Mouse (Mus musculus) gastrocnemius, postnatal 25 days (tissue): ENCODE results near the gene Ush2a. TPM values are rescaled to one million over a fixed set of nuclear protein-coding genes. Genes with fewer than 3 reads are reported as not detected.
A peak's percentile ranks its signal among the peaks of the same experiment; 100 is the strongest.

Experiments
- DNase-seq: peaks from one replicate; pipeline ENCODE4 v3.0.0; 2022
- total RNA-seq, 2 experiments: library from RNA; stranded (reverse); gene quantifications; 1 replicate in 1 of 2; 2 replicates in 1 of 2; pipeline ENCODE4 v1.2.3; 2021

The Ush2a gene
- total RNA-seq, 2 experiments from 2014 or later = not detected

DNA sequence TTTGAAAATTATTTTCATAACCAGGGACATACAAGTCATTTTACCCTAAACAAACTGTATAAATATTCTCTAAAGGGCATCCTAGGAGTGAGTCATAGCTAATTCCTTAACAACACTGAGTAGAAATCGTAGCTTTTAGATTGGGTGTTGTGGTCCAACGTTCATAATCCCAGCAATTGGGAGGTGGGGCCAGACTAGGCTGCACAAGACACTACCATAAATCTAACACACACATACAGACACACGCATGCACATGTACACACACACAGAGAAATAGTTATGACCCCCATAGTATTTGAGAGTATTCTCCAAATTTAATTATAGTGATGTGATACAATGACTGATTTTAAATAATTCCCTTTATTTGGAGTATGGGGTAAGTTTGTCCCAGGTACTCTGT lies 125.5 kb downstream of the Ush2a start:
- no peak for DNase-seq

DNA sequence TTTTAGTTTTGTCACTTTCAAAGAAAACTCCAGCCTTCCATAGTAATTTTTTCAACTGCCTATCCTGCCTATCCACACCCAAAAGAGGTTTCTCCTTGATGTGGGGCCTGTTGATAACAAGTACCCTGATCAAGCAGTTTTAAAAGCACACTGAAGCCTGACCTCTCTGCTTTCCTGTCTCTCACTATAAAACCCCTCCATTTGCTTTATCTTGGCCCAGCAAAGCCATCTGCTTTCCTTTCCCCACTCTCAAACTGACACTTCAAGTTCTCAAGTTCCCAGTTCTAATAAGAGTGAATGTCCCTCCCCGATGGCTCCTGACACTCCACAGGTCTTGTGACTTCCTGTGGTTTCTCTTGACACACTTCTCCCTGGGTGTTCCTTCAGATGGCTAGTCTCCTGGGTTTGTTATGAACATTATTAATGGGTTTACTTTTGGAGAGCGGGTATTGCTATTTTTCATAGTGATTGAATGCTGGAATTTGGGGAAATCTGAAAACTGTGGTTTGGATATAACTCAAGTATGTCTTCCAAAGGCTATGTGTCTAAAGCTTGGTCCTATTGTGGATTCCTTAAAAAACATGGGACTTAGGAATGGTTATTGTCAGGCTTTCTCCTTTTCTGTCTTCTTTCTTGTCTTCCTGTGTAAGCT lies 126.1 kb downstream of the Ush2a start:
- no peak for DNase-seq

DNA sequence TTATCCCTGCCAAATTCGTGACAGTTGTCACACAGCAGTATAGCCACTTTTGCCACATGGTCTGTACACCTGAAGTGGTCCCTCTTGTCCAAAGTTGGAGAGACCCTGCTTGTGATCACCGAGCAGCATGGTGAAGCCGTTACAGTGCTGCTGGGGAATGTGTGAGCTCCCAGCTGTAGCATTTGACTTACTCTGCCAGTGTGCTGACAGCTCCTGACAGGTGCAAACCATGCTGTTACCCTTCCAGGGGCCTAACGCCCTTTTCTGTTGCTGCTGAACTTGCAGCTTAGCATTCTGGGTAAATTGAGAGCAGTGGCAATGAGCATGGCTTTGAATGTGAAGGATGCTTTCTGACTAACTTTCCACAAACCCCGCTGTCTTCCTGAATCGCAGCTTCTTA lies 128.3 kb downstream of the Ush2a start:
- no peak for DNase-seq

DNA sequence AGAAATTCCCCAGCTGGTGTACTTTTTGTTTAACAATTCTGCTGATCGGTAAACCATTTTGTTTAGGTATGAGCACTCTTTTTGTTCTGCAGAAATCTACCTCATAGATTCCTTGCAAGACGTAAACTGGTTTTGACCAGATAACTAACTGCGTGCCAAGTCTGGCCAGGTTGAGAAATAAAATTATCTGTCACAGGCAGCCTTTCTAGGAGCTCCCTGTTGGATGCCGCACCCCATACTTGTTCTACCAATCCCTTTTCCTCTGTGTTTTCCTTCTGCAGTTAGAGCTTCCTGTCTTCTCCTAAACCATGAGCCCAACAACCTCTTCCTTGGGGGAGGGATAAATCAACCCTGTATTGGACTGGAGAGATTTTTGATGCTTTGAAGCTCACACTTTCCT lies 145.4 kb downstream of the Ush2a start:
- DNase-seq = no peak

DNA sequence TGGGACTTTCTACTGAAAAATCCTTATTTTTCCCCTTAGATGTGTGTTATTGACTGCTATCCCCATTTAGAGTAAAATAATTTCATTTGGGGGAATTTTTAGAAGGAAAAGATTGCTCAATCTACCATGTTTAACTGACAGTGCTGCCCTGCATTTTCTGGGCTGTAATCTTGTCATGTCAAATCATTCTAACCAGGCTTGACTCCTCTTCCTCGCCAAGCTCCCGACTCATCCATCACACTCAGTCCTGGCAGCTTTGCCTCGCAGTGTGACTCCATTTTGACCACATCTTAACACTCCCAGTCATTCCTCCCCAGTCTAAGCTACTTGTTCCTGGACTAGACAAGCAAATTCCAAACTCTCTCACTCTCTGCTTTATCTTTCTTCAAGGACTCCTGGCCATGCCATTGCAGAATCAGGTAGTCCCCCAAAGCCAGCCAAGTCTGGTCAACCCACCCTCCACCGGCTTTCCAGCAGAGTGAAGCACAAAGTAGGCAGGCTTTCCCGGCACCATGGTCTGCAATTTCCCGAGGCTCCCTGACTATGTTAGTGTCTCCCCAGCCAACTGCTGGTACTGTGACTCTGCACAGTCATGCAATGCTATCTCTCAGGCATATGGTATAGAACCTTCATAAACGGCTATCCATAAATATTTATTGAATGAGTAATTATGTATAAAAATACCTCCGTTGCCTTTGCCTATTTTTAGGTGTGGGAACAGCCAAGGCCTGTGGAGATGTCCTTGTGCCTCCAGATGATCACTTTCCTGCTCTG lies 146.0 kb downstream of the Ush2a start:
- no peak for DNase-seq

DNA sequence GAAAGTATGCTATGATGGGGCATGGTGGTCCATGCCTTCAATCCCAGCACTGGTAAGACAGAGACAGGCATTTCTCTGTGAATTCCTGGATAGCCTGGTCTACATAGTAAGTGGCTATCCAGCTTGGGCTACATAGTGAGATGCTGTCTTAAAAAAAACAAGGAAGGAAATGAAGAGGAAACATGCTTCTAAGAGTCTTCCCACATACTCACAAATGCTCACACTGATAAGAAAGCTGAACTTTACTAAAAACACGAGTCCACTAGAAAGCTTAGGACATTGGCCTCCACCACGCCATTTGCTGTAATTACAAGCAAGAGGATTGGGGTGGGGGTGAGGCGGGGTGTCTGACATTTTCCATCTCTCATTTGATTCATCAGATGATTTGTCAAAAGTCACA lies 148.7 kb downstream of the Ush2a start:
- no peak for DNase-seq

DNA sequence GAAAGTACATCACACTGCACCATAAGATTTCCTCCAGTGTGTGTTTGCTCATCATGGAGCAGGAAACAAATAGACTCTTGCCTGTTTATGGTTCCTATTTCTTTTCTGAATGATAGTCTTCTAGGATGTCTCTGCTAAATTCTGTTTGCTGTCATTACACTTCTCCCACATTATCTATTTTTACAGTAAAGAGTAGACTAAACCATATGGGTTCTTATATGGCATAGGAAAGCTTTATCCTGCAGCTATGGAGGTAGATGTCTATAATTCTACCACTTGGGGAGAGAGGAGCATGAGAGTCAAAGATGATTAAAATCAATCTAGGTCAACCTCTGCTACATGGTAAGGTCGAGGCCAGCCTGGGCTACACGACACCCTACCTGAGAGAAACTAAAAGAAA lies 158.7 kb downstream of the Ush2a start:
- no peak for DNase-seq

DNA sequence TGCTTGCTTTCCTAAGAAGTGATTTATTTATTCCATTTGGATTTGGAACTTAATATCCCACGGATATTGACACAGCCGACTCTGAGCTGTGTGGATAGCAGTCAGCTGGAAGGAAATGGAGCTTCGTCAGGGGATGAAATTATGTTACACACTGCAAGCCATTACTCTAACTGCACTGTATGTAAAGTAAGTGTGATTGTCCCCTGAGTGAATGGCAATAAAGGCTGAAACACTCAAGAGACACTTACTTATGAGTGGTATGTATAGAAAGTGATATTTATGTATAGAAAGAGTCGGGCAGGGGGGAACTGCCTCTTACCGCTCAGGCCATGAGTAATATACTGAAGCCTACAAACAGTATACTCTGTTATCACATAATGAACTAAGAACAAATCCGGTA lies 166.3 kb downstream of the Ush2a start:
- no peak for DNase-seq

DNA sequence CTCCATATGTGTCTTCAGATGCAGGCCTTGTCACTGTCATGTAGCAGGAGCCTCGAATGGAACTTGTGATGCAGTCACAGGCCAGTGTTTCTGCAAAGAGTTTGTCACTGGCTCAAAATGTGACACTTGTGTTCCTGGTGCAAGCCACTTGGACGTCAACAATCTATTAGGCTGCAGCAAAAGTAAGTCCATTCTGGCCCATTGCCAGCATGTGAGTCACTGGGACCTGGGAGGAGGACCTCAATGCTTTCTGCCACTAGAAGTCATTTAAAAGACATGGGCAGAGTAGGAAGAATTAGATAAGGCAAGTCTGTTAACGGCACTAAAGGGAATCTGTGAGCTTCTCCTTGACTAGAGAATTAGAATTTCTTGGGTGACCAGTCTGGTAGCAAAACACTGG lies 168.9 kb downstream of the Ush2a start:
- no peak for DNase-seq

DNA sequence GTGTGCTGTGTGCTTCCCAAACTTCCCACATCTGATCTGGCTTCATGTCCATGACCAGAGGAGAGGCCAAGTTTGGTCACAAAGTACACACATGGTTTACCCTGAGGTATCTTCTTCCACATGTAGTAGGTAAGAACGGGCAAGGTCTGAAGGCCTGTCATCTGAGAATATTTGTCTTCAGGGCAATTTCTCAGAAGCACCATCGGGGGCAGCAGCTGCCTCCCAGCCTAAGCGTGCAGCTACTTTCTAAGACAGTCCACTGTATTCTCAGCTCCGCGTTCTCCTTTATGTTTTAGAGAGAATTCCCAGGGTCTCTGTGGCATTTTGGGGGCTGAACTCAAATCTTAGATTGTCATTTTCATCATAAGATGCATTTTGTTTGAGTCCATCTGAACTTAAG lies 186.1 kb downstream of the Ush2a start:
- no peak for DNase-seq

DNA sequence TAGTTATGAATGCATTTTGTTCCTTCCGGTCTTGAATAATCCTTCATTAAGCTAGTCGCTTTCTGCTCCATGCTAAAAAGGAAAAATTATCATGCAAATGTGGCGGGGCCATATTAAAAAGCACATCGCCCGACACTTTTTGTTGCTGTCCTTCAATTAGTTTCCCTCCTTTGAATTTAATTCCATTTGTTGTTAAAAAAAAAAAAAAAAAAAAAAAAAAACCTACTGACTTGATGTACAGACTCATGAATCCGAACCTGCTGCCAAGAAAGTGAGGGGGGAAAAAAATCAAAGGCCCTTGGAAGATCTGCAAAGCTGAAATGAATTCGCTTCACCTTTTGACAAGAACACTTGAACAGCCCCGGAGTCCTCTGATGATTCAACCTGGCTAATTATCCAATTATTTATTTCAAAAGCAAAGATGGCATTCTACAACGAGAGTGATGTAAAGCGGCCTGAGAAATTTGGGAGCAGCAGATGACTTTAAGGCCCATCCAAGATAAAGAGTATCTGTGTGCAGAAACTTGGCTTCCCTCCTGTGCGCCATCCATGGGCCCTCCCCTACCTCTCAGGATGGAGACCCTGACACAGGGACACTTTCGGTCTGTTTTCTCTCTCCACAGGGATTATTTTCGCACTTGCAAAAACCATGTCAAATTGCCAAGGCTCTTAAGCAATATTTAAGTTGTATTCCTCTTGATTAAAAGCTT lies 194.8 kb downstream of the Ush2a start:
- no peak for DNase-seq

DNA sequence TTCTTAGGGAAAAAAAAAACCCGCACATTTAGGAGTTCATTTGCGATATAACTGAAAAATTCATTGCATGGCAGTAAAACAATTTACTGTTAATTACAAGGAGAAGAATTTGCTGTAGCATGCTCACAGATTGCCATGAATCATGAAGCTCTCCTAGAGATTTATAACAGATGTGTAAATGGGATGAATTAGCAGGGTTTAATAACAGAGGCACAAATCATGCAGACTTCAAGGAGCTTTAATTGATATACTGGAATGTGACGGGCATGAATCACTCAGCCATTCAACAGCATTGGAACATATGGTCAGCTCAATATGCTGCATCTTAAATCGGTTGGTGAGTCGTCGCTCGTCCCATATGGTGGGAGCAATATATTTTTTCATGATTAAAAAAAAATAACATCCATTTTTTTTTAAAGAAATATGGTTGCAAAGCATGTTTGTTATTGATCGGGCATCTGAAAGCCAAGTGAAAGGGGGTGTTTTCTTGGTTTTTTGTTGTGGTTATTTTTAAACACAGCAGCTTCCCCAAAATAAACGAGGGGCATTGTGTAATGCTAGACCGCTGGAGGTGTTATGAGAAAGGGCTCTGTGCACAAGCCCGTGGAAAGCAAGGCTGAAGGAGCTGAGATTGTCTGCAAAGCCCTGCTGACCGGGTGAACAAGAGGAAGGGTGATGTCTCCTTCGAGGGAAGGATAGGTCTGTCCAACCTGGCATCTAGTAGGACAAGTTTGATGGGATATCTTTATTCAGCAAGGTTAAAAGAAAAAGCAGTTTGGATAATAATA lies 195.6 kb downstream of the Ush2a start:
- DNase-seq = no peak

DNA sequence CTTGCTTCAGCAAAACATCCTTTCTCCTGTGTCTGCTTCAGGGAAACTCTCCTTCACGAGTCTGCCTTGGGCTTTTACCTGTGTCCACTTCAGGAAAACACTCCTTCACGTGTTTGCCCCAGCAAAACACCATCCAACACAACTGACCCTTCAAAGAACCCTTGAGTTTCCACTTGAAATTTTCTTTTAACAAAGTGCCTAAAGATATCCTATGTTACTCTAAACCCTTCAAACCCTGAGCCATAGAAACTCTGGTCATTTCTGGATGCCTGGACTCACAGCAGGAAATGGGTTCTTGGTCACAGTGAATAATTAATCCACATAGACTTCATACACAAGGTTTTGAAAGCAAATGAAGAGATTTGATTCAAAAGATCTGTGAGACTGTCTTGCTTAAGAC lies 199.4 kb downstream of the Ush2a start:
- DNase-seq = no peak

DNA sequence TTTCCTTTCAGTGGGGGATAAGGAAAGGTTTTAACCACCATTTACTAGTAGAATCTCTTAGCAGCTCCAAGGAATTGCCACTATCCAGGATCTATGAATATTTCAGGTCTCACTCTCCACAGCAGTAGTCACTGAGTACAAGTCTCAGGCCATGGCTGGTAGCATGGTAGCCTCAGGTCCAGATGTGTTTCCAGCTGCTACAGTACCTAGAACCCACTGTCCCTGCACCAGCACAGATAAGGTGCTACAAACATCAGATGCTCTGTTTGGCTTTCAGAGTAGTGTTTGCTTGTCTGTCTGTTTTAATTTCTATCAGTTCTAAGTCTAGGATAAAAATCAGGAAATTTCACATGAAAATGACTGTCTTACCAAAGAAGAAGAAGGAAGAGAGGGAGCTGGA lies 202.8 kb downstream of the Ush2a start:
- DNase-seq = no peak

DNA sequence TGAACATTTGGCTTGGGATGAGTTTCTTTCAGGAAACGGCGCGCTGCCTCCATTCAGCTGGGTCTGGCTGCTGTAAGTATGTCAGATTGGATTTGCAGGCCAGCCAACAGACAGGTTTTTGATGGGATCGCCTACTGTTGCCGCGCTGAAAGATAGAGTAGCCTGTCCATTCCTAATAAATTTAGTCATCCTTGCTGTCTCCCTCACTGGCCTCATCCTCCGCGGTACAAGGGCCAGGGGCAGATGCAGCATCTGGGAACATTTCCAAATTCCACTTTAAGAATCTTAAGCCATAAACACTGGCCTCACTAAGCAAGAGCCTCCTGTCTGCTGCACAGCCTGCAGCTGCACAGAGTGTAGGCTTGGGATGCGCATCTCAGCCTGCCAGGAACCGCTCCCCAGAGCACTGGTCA lies 206.6 kb downstream of the Ush2a start:
- DNase-seq = peak; percentile 20

DNA sequence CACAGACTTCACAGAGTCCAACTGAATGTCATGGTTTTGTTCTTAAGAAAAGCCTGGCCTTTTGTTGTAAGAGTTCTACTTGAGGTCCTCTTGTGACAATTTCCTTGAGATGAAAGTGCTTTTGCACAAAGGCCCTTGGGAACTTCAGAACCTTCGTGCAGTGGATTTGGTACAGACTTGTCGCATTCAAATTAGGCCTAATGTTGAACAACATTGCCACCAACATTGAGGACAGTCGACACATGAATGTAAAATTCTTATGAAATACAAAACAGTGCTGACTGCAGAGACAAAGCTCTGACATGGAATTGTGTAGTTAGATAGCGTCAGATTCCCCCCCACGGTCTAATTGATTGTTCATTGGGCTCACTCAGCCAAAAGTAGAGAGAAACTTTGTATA lies 243.1 kb downstream of the Ush2a start:
- no peak for DNase-seq

DNA sequence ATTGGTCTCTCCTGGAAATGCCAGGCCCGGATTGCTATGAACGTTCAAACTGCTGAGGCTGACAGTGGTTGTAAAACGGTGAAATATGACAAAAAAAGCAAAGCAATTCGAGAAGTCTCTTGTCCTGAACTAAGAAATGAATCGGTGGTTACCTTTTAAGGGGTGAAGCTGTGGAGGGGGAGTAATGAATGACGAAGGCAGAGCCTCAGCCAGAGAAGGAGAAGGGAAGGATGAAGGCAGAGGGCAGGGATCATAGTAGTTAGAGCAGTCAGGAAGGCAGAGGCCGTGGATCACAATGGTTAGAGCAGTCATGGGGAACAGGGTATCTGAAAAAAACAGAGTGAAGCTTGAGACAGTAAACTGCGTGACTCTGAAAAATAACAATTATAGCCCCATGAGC lies 257.0 kb downstream of the Ush2a start:
- no peak for DNase-seq

DNA sequence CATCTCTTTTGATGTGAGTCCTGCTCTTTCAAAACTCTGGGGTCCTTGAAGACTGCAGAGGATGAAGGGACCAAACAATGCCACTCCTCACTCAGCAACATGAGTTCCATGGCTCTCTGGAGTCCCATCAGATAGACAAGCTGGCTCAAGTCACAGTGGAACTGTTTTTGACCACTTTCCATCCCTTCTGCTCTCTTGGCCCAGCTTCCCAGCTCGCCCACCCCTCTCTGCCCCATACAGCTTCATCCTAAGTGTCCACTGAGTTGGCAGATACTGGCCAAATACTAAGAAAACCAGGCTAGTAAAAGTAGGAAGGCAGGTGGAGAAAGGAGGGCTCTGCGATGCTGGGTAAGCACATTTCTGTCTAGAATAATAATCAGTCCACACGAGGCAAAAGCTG lies 265.6 kb downstream of the Ush2a start:
- no peak for DNase-seq

DNA sequence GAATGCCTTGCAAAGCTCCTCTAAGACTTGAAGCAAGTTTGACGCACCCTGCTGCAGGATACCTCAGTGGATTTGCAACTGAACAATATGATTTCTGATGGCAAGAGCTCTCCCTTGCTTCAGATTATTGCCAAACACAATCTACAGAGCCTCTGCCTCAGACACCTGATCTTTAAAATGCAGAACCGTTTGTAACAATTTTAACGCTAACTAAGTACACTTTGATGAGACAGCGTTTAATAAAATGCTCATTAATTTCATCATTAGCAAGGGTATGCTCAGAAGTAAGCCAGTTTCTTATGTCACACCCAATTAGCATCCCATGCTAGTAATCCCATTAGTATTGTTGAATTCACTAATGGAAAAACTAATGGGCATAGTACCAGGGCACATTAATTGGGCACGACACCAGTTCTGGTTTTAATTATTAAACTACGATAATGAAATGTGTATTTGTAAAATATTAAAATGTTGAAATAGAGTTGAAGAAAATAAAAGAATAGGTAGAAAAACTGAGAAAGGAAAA lies 267.8 kb downstream of the Ush2a start:
- no peak for DNase-seq

DNA sequence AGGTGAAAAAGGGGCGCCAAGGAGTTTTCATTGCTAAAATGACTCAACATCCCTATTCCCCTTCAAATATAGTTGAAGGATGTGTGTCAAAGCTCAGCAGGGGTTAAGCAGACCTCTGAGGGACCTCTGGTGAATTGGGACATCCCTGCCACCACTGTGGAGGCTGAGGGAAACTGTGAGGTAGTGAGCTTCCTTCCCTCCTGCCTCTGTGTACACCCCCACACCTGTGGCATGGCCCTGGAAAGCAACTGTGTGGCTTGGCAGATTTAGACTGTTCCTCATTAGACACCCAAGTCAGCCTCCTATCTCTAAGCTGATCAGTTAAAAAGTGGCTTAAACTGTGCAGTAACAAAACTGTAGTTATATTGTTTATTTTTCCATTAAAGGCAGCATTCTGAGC lies 275.2 kb downstream of the Ush2a start:
- DNase-seq = no peak

DNA sequence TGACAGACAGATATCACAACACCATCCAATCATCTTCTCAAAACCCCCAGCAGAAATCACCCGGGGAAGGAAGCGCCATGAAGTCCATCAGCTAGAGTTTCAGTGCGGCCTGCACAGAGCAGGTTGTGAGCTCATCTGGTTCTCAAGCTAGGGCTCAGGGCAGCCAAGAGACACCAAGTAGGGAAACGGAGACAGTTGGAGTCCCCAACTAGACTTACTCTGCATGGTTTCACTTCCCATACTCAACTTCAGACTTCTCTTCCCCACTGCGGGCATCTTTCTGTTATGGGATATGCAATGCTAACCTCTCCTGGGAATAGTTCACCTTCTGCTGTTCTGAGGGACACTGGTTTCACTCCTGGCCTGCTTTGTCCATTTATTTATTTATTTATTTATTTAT lies 277.8 kb downstream of the Ush2a start:
- no peak for DNase-seq

DNA sequence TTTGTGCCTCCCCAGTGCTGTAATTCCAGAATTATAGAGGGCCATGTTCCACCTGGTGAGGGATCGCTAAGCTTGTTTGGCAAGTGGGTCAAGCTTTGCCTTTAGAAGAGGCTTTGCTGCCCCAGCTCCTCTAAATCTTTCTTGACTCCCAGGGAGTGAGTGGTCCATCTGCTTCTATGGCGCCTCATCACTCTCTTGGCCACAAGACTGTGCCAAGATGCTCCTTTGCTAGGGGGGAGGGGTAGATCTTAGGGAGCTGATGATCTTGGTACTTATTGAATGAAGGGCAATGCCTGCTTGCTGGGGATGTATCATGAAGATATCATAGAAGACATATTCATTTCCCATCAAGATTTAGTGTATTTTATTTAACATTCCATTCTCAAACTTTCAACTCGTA lies 279.7 kb downstream of the Ush2a start:
- no peak for DNase-seq

DNA sequence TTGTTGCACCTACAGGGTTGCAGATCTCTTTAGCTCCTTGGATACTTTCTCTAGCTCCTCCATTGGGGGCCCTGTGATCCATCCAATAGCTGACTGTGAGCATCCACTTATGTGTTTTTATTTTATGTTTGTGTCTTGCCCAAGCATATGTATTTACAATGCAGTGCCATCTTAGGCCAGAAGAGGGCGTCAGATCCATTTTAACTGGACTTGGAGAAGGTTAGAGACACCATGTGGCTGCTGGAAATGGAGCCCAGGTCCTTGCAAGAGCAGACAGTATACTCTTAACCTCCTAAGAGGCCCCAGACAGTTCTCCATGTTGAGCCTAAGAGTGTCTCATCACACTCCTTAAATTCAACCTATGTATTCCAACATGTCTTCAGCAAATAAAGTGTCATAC lies 281.5 kb downstream of the Ush2a start:
- no peak for DNase-seq
